Mouse (Mus musculus): ENCODE results near the gene Gm10358.

- TF ChIP-seq CTCF (IDR thresholded peaks at IDR 0.05; ENCODE audit: extremely low read depth, insufficient read depth, low read length) (no peak), POLR2A (IDR thresholded peaks at IDR 0.05; ENCODE audit: extremely low read depth, insufficient read depth, low read length) (no peak)
Measured at GRCm38 (mm10) chr8:75384770-75385290, 21.6 kb downstream of the Gm10358 start.
